Mouse (Mus musculus): ENCODE measurements around the gene Ggt1. TPM values are rescaled to one million over a fixed set of nuclear protein-coding genes. Genes with fewer than 3 reads are reported as not detected.

The Ggt1 gene
- polyA plus RNA-seq (2017; shearing (Covaris generic)), result 1.8 TPM

GRCm38 (mm10) chr10:75561071-75561654 is at the start of gene Ggt1:
TSS of gene Ggt1 (plus strand) at chr10:75561604.

GRCm38 (mm10) chr10:75517073-75517757 is 44.2 kb upstream of the Ggt1 start, which contains the start of gene Snrpd3:
TSS of gene Snrpd3 (plus strand) at chr10:75517551.

GRCm38 (mm10) chr10:75517758-75518143 is 43.7 kb upstream of the Ggt1 start, which contains the start of gene Gucd1:
TSS of gene Gucd1 (minus strand) at chr10:75517972.

DNA sequence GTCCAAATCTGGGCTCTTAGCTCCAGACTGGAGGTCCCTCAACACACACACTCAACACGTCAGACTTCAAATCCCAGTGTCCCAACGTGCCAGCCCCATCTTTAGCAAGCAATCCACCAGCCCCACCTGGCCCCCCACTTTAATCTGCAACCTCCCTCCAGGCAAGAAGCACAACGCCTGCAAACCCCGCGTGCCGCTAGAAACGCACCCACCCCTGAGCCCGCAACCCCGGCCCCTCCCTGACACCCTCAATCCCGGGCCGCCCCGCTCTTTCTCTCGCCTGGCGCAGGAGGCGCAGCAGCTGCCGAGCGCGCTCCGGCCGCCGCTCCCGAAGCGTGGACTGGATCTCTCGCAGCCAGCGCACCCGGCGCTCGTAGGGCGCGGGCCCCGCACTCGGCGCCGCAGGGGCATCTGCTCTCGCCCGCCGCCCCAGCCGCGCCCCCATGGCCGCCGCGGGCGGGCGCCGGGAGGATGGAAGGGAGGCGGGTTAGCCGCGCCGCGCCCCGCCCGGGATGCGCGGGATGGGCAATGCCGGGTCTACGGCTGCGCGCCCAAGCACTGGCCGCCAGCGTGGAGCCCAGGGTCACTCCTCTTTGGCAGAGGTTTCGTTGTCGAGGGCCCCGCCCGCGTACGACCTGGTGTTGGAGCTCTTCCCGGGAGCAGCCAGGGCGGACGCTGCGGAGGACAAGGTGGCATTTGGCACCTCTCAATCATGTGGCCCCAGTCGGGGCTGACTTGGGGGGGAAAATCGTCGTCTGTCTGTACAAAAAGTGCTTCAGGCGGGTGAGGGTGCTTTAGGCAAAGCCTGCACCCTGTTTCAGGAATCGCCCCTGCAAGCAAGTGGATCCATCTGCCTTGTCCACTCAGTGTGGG is 1.5 kb upstream of the Ggt1 start, which contains the start of gene Lrrc75b:
Gene Lrrc75b (minus strand): TSS at position 655 of the 873 bp plus-strand sequence.

DNA sequence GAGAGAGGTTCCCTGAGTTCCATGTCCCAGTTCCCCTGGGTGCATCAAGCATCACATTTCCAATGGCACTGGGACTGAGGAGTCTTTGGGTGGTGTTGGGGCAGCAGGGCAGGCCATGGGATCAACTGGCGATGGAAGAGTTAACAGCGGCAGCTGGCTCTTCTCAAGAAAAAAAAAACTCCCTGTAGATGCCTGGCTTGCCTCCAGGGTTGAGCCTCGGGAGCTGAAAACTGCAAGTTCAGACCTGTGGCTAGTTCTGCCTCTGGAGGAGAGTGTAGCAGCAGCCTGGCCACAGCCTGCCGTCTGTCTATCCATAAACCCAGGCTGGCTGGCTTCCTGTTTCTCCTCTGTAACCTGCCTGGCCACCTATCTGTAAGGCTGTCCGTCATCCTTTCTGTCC is 27.7 kb downstream of the Ggt1 start, which contains the start of gene Ggt5:
Gene Ggt5 (plus strand): TSS at position 212 of the 400 bp plus-strand sequence.

Other genes with a start within 250 kb of the Ggt1 start
- 35.6 TPM for gene Adora2a, start 244.7 kb upstream of the Ggt1 start, polyA plus RNA-seq (2017; shearing (Covaris generic))
- gene Upb1, start 160.5 kb upstream of the Ggt1 start, polyA plus RNA-seq (2017; shearing (Covaris generic)), result 0.29 TPM
- gene Snrpd3, start 44.1 kb upstream of the Ggt1 start, polyA plus RNA-seq (2017; shearing (Covaris generic)), result 190 TPM
- gene Gucd1, start 43.6 kb upstream of the Ggt1 start, polyA plus RNA-seq (2017; shearing (Covaris generic)), result 39.0 TPM
- 0.25 TPM for gene Lrrc75b, start 1.3 kb upstream of the Ggt1 start, polyA plus RNA-seq (2017; shearing (Covaris generic))
- gene Ggt5, start 27.7 kb downstream of the Ggt1 start, polyA plus RNA-seq (2017; shearing (Covaris generic)), result 2.6 TPM
- 10.2 TPM for gene Susd2, start 82.4 kb downstream of the Ggt1 start, polyA plus RNA-seq (2017; shearing (Covaris generic))
- gene Cabin1, start 202.7 kb downstream of the Ggt1 start, polyA plus RNA-seq (2017; shearing (Covaris generic)), result 52.2 TPM
- 61.6 TPM for gene Ddt, start 211.8 kb downstream of the Ggt1 start, polyA plus RNA-seq (2017; shearing (Covaris generic))
- not detected for gene Gm20441, start 219.3 kb downstream of the Ggt1 start, polyA plus RNA-seq (2017; shearing (Covaris generic))
- gene Gstt3, start 219.8 kb downstream of the Ggt1 start, polyA plus RNA-seq (2017; shearing (Covaris generic)), result 4.6 TPM
- gene Gstt1, start 237.0 kb downstream of the Ggt1 start, polyA plus RNA-seq (2017; shearing (Covaris generic)), result 0.17 TPM